Mouse (Mus musculus) heart, postnatal 0 days (tissue): Measurements from ENCODE around the gene Rbfox1.

ENCODE experiments used
- CTCF ChIP-seq: IDR thresholded peaks from 2 replicates; pipeline ENCODE4 v1.5.1; 2016; ENCODE audit warnings: antibody characterized with exemption, control low read depth, low read depth
- EP300 ChIP-seq: IDR thresholded peaks from 2 replicates; pipeline ENCODE4 v1.6.1; 2016; ENCODE audit warnings: antibody characterized with exemption, low read depth

DNA sequence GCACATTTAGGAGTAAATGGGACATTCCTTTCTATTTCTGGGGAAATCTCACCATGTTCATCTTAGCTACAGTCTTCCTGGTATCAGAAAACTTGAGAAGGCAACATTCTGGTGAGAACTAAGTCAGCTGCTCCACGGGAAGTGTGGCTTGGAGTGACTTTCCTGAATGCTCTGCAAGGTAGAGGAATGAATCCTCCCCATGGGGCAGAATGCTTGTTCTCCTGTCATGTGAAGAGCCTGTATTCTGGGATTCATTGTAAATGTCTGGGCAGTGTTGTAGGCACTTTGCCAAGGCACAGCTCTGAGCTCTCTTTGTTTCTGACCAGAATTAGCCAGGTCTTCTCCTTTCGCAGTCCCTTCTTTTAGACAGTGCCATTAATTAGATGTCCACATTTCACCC lies 1211.9 kb downstream of the Rbfox1 start:
- no peak for TF ChIP-seq CTCF
- TF ChIP-seq EP300: no peak
